8 mouse cellular contexts compared by ENCODE assay signal in the genomic region with DNA sequence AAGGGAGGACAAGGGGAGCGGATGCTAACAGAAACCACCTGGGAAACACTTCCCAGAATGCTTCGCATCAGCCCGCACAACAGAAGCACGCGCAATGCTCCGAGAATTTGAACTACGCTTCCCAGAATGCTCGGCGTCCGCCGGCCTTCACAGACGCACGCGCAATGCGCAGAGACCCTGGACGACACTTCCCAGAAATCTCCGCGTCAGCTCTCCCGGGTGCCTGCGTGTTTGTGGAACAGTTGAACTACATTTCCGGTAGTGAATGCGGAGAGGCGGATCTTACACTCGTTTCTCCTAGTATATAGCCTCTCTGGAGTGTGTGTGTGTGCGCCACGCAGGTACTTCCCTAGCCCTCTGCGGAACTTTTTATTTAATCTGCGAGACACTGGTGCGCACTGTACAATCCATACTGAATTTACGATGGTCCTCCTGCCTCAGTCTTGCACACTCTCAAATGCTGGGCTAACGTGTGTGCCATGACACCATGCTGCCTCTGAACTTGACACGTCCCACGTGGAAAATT. TPM values are rescaled to one million over a fixed set of nuclear protein-coding genes. Genes with fewer than 3 reads are reported as not detected.
DNase-seq lines count a peak whose midpoint lies in the region; ATAC-seq lines count a peak whose summit lies in the region.

A gene (minus strand): TSS at position 100 of the 526 bp plus-strand sequence.

- H3K36me3 ChIP-seq in heart, embryonic 14.5 days (ENCODE audit: control insufficient read depth, insufficient read depth, low read length), result peaks cover 4% of the 10 kb centered on the region; the same call in 1 of the 2 replicates
- peaks cover 3% of the 10 kb centered on the region; the same call in 1 of the 2 replicates for H3K36me3 ChIP-seq in liver, embryonic 13.5 days
- no peaks in the 10 kb centered on the region for H3K36me3 ChIP-seq in stomach, embryonic 16.5 days (ENCODE audit: control insufficient read depth, insufficient read depth, low read length)

- peak within 1 kb of the TSS; percentile 54 to 91 for H3K27ac ChIP-seq in heart, embryonic 14.5 days (replicated peaks in 1 of 2; ENCODE audit: control insufficient read depth in 1 of 2, insufficient read depth in 1 of 2, low read depth in 2 of 2, low read length in 2 of 2)
- H3K27ac ChIP-seq in liver, embryonic 13.5 days, result peak within 1 kb of the TSS; percentile 74
- H3K27ac ChIP-seq in stomach, embryonic 16.5 days (ENCODE audit: low read length), result peak within 1 kb of the TSS; percentile 88

- ATAC-seq in CD4-positive, CD25-positive, alpha-beta regulatory T cell, adult 4 months, result peak; percentile 90
- ATAC-seq in heart, embryonic 14.5 days (ENCODE audit: insufficient number of reproducible peaks, insufficient read depth, low FRiP score, low read depth), result peak; percentile 93
- ATAC-seq in liver, embryonic 13.5 days (ENCODE audit: low read depth), result peak; percentile 96
- ATAC-seq in stomach, embryonic 16.5 days (ENCODE audit: insufficient read depth, low FRiP score), result peak; percentile 95

- no peaks in the 10 kb centered on the region for H3K9me3 ChIP-seq in heart, embryonic 14.5 days (ENCODE audit: control insufficient read depth, low read length)
- H3K9me3 ChIP-seq in liver, embryonic 13.5 days (replicated peaks), result no peaks in the 10 kb centered on the region
- H3K9me3 ChIP-seq in stomach, embryonic 16.5 days (replicated peaks; ENCODE audit: control insufficient read depth, low read length), result no peaks in the 10 kb centered on the region

- under 1% methylated on average over 33 of the region's 33 CpGs for WGBS in heart, embryonic 14.5 days
- under 1% methylated on average over 33 of the region's 33 CpGs for WGBS in liver, embryonic 13.5 days (ENCODE audit: insufficient replicate concordance)
- under 1% methylated on average over 33 of the region's 33 CpGs for WGBS in stomach, embryonic 16.5 days

- DNase-seq in c-Kit-negative CD71-positive TER-119-positive erythroid progenitor cells, embryonic 14.5 days (ENCODE audit: low read depth, low spot score), result peak; percentile 69
- DNase-seq in fibroblast of lung, adult 2 months (ENCODE audit: low read depth), result peak; percentile 91
- DNase-seq in kidney, postnatal 14 days, result peak; percentile 97
- peak; percentile 91 for DNase-seq in liver, embryonic 13.5 days
- peak; percentile 89 for DNase-seq in neural tube, embryonic 10.5 days (ENCODE audit: extremely low spot score, low spot score)

- peak within 1 kb of the TSS; percentile 73 to 83 for H3K4me3 ChIP-seq in heart, embryonic 14.5 days (ENCODE audit: control insufficient read depth in 1 of 2, insufficient read depth in 1 of 2, low read depth in 1 of 2, low read length in 2 of 2)
- peak within 1 kb of the TSS; percentile 71 for H3K4me3 ChIP-seq in liver, embryonic 13.5 days (replicated peaks)
- H3K4me3 ChIP-seq in stomach, embryonic 16.5 days (replicated peaks; ENCODE audit: low read length), result peak within 1 kb of the TSS; percentile 74

- H3K27me3 ChIP-seq in heart, embryonic 14.5 days (ENCODE audit: control insufficient read depth, insufficient read depth, low read length), result peaks cover 8% of the 10 kb centered on the region; the same call in 1 of the 2 replicates
- H3K27me3 ChIP-seq in liver, embryonic 13.5 days, result no peaks in the 10 kb centered on the region
- H3K27me3 ChIP-seq in stomach, embryonic 16.5 days (ENCODE audit: control insufficient read depth, insufficient read depth, low read length), result no peaks in the 10 kb centered on the region

- peak within 1 kb of the TSS; percentile 95 for H3K4me2 ChIP-seq in heart, embryonic 14.5 days (ENCODE audit: low read length)
- H3K4me2 ChIP-seq in liver, embryonic 13.5 days, result peak within 1 kb of the TSS; percentile 84
- peak within 1 kb of the TSS; percentile 82 for H3K4me2 ChIP-seq in stomach, embryonic 16.5 days (ENCODE audit: low read depth, low read length)

- peak within 1 kb of the TSS; percentile 87 for H3K9ac ChIP-seq in heart, embryonic 14.5 days (ENCODE audit: low read length)
- H3K9ac ChIP-seq in liver, embryonic 13.5 days, result peak within 1 kb of the TSS; percentile 75
- peak within 1 kb of the TSS; percentile 84 for H3K9ac ChIP-seq in stomach, embryonic 16.5 days (ENCODE audit: low read length)

- H3K4me1 ChIP-seq in heart, embryonic 14.5 days (ENCODE audit: control insufficient read depth in 2 of 2, insufficient read depth in 2 of 2, low read length in 2 of 2), result peaks cover 5 to 9% of the 10 kb centered on the region in 2 experiments
- H3K4me1 ChIP-seq in liver, embryonic 13.5 days (replicated peaks), result peaks cover 14% of the 10 kb centered on the region
- peaks cover 4% of the 10 kb centered on the region; the same call in 1 of the 2 replicates for H3K4me1 ChIP-seq in stomach, embryonic 16.5 days (ENCODE audit: control insufficient read depth, insufficient read depth, low read length)

RNA-seq across cellular contexts. Expression of the gene that starts here (rescaled TPM):
- polyA plus RNA-seq in CD4-positive, CD25-positive, alpha-beta regulatory T cell, adult 4 months (2017; shearing (Covaris generic)), result 10 to 100 TPM; 10.6 to 13.8 TPM
- 4.5 and 6.3 TPM in 2 replicates for polyA plus RNA-seq in heart, embryonic 14.5 days (2014; fragmentation: Nextera tagmentation; extraction: Ambion mirVana)
- 2.5 and 2.6 TPM in 2 replicates for polyA plus RNA-seq in liver, embryonic 13.5 days (2015; fragmentation: Nextera tagmentation; extraction: Ambion mirVana)
- polyA plus RNA-seq in stomach, embryonic 16.5 days (2015; fragmentation: Nextera tagmentation; extraction: Ambion mirVana), result 9.0 and 10.3 TPM in 2 replicates

Comparison
In these comparisons a context has a peak if more than half of its experiments do, and no peak if none do; other contexts are left out.
1. Peak in every context shown above with its lines: DNase-seq, ATAC-seq, H3K4me3 ChIP-seq and H3K27ac ChIP-seq.